Mouse (Mus musculus) neural tube, embryonic 11.5 days (tissue): Measurements from ENCODE around the gene Krt83. TPM values are rescaled to one million over a fixed set of nuclear protein-coding genes. Genes with fewer than 3 reads are reported as not detected.

Source experiments
- ATAC-seq: fragments of 200-750 bp; cut with Nextera tagmentation; 2 replicates; pipeline ENCODE4 v1.8.0; 2017; ENCODE audit warnings: moderate number of reproducible peaks, mild to moderate bottlenecking, moderate TSS enrichment, moderate library complexity; ENCODE audit not compliant: insufficient read depth, low FRiP score, low TSS enrichment
- DNase-seq: peaks from one replicate; pipeline ENCODE4 v3.0.0-alpha.2; 2015; ENCODE audit warnings: low spot score
- H3K27ac ChIP-seq: fragments of 300-500 bp; sonication (generic); 2 replicates; pipeline ENCODE4 v1.5.1; 2014; ENCODE audit warnings: low read depth, mild to moderate bottlenecking, low read length
- H3K27me3 ChIP-seq: fragments of 300-500 bp; sonication (generic); 2 replicates; pipeline ENCODE4 v1.6.1; 2014; ENCODE audit warnings: mild to moderate bottlenecking, low read length, mixed read lengths; ENCODE audit not compliant: control insufficient read depth, insufficient read depth
- H3K36me3 ChIP-seq: fragments of 300-500 bp; sonication (generic); 2 replicates; pipeline ENCODE4 v1.6.1; 2014; ENCODE audit warnings: mild to moderate bottlenecking, low read length, moderate library complexity, mixed read lengths; ENCODE audit not compliant: control insufficient read depth, insufficient read depth
- H3K4me1 ChIP-seq: fragments of 300-500 bp; sonication (generic); 2 replicates; pipeline ENCODE4 v1.6.1; 2014; ENCODE audit warnings: low read length, mixed read lengths; ENCODE audit not compliant: control insufficient read depth, insufficient read depth
- H3K4me2 ChIP-seq: fragments of 300-500 bp; sonication (generic); 2 replicates; pipeline ENCODE4 v1.6.1; 2014; ENCODE audit warnings: low read depth, mild to moderate bottlenecking, moderate library complexity
- H3K4me3 ChIP-seq: fragments of 300-500 bp; sonication (generic); 2 replicates; pipeline ENCODE4 v1.5.1; 2014; ENCODE audit warnings: low read depth, low read length
- H3K9ac ChIP-seq: fragments of 300-500 bp; sonication (generic); 2 replicates; pipeline ENCODE4 v1.6.1; 2014; ENCODE audit warnings: mild to moderate bottlenecking, low read length
- H3K9me3 ChIP-seq: fragments of 300-500 bp; sonication (generic); 2 replicates; pipeline ENCODE4 v1.6.1; 2016; ENCODE audit warnings: low read length; ENCODE audit not compliant: control insufficient read depth
- WGBS: fragments of 180-500 bp; shearing (Covaris S2); extraction: QIAGEN DNeasy Blood & Tissue Kit; methylation state at CpG from one replicate; pipeline ENCODE4 v1.1.7; 2014; 5-methylcytosine and 5-hydroxymethylcytosine counted together
- polyA plus RNA-seq: library from polyadenylated mRNA; unstranded; fragments of >200 nt; fragmentation: Nextera tagmentation; extraction: Ambion mirVana; gene quantifications from 2 replicates; pipeline ENCODE4 v1.2.1, GENCODE M21; 2014

Gene Krt83
- polyA plus RNA-seq, 1 experiment from 2014 or later, result not detected

DNA sequence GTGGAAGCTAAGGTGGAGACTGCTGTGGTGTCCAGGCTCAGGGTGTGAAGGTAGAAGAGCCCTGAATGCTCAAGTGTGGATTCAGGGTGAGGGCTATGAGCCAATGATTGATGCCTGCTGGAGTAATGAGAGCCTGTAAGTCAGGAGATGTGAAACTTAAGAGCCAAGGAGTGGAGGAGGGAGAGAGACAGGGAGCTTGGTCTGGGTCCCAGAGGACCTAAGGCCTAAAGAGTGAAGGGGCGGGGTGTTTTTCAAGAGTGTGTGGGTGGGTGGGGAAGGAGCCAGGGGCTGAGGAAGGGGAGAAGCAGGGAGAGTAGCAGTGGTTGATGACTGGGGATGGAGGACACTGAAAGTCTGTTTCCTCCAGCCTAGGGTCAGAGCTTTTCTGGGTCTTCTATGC lies 7.7 kb downstream of the Krt83 start:
- Histone ChIP-seq H3K9ac (no peak overlapping the region), H3K27ac (no peak overlapping the region), H3K4me2 (no peak overlapping the region), H3K27me3 (no peaks in the 10 kb centered on the region), H3K4me1 (no peaks in the 10 kb centered on the region), H3K4me3 (no peak overlapping the region), H3K36me3 (no peaks in the 10 kb centered on the region), H3K9me3 (no peaks in the 10 kb centered on the region)
- DNase-seq, result no peak
- ATAC-seq, result no peak
- 85% methylated on average over 1 of the region's 1 CpGs for WGBS

DNA sequence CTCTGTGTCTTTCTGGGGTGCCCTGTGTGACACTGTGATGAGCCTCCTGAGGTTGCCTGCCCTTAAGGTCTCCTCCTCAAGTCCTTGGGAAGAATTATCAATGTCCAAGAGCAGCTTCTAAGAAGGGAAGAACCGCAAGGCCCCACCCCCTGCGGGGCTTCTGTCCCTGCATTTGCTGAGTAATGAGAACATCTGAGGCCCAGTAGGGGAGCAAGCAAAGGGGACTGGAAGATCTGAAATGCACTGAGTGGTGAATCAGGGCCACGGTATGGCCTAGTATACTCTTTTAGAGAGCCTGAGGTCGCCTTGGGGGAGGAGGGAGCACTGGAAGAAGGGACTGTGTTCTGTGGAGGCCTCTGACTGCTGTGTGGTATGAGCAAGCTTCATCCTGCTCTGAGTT lies 9.3 kb downstream of the Krt83 start:
- Histone ChIP-seq H3K27me3 (no peaks in the 10 kb centered on the region), H3K4me1 (no peaks in the 10 kb centered on the region), H3K4me2 (no peak overlapping the region), H3K9ac (no peak overlapping the region), H3K9me3 (no peaks in the 10 kb centered on the region), H3K36me3 (no peaks in the 10 kb centered on the region), H3K27ac (0 out of 2 replicates have a peak overlapping the region, but pooled peaks have one; percentile 8), H3K4me3 (no peak overlapping the region)
- ATAC-seq, result no peak
- 41% methylated on average over 4 of the region's 4 CpGs for WGBS
- no peak for DNase-seq

DNA sequence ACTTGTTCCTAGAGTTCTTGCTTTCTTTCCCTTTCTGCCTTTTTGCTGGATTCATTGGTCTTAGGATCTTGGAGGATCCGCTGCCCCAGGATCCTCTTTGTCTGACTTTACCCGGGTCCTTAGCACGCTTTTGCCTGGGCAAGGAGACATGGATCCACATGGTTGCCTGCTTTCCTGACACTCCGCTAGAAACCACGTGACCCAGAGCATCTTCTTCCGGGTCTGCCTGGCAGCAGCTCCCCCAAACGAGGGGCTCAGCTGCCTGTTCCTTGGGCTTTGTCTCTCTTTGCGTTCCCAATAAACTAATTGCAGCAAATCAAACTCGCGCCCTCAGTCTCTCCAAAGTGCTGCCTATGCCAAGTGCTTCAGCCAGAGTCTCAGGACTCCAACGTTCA lies 11.6 kb downstream of the Krt83 start:
- DNase-seq, result peak; percentile 20
- H3K4me1 ChIP-seq, result no peaks in the 10 kb centered on the region
- no peaks in the 10 kb centered on the region for H3K36me3 ChIP-seq
- H3K9ac ChIP-seq, result peak overlapping the region; percentile 49; the same call in 1 of the 2 replicates
- H3K9me3 ChIP-seq, result no peaks in the 10 kb centered on the region
- peak overlapping the region; percentile 26 for H3K4me3 ChIP-seq
- ATAC-seq, result no peak
- no peaks in the 10 kb centered on the region for H3K27me3 ChIP-seq
- 34% methylated on average over 11 of the region's 11 CpGs for WGBS
- peak overlapping the region; percentile 56 for H3K4me2 ChIP-seq
- H3K27ac ChIP-seq, result no peak overlapping the region

DNA sequence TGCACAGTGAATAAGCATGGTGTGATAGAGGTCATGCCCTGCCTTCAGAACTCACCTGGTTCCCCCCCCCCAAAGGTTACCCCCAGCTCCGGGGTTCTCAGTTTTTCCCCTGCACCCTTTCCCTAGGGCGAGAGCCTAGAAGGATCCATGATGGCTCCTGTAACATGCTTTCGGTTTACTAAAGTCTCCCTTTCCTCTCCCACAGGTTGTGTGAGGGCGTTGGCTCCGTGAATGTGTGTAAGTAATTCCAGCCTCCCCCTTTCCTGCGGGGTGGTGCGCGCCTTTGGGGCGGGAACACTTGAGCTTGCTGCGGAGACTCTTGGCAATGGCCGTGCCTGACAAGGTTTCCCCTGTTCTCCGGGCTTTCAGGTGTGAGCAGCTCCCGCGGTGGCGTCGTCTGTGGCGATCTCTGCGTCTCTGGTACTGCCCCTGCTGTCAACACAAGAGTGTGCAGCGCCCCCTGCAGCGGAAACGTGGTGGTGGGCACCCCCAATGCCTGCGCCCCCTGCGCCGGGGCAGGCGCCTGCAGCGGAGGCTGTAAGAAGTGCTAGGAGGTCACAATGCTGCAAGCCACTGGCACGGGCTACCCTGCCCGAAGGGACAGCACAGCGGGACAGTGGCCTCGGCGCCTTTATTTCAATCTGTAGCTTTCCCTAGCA lies 12.2 kb downstream of the Krt83 start:
- no peak for ATAC-seq
- peak overlapping the region; percentile 49; the same call in 1 of the 2 replicates for H3K9ac ChIP-seq
- H3K27me3 ChIP-seq, result no peaks in the 10 kb centered on the region
- H3K4me2 ChIP-seq, result peak overlapping the region; percentile 56
- peak overlapping the region; percentile 26 for H3K4me3 ChIP-seq
- no peaks in the 10 kb centered on the region for H3K4me1 ChIP-seq
- no peaks in the 10 kb centered on the region for H3K36me3 ChIP-seq
- H3K9me3 ChIP-seq, result no peaks in the 10 kb centered on the region
- H3K27ac ChIP-seq, result no peak overlapping the region
- 13% methylated on average over 31 of the region's 31 CpGs for WGBS
- peak; percentile 72 for DNase-seq

DNA sequence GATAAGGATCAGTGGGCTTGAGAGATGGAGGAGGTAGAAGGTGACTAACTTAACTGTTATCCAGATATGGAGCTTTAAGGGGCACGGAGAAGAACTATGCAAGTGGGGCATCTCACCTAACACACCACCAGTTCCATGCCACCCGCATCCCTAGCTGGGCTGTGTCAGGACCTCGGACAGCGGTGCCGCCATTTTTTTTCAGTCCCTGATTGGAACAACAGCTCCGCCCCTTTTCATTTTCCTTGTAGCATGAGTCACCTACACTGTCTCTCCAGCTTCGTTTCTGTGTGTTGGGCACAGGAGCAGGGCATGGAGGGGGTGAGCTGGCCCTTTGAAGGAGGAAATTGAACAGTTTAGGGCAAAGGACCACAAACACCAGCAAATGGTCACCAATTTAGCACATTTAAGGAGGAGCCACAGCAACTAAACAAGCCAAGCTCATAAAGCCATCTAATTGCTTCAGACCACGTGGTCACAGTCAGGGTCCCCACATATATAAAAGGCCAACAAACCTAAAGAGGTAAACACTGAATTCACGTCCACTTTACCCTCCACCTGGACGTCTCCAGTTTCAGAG lies 18.3 kb downstream of the Krt83 start, which contains the start of gene Krt86:
Gene Krt86 (plus strand): TSS at position 527 of the 577 bp plus-strand sequence.
- WGBS, result 26% methylated on average over 10 of the region's 10 CpGs
- Histone ChIP-seq H3K27ac (no peak within 1 kb of the TSS), H3K4me3 (no peak within 1 kb of the TSS), H3K36me3 (no peaks in the 10 kb centered on the region), H3K9ac (no peak within 1 kb of the TSS), H3K9me3 (no peaks in the 10 kb centered on the region), H3K4me2 (no peak within 1 kb of the TSS), H3K27me3 (no peaks in the 10 kb centered on the region), H3K4me1 (no peaks in the 10 kb centered on the region)
- DNase-seq (peak; percentile 52), ATAC-seq (no peak)

DNA sequence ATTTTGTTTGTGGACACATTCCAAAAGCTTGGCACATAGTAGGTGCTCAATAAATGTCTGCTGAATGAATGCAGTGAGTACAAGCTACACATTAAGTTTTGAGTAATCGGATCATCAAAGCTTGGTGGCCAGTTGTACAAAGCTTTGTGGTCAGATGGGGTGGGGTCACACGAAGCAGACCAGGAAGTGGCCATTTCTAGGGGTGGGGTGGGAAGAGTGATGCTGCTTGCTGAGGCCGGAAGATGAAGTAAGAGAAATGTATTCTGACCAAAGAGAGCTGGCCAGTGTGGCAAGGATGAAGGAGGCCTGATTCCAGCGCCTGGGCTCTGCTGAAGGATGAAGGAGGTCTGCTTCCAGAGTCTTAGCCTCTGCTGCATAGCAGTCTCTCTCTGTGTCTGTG lies 22.2 kb downstream of the Krt83 start:
- Histone ChIP-seq H3K4me1 (no peaks in the 10 kb centered on the region), H3K27me3 (no peaks in the 10 kb centered on the region), H3K4me2 (no peak overlapping the region), H3K9me3 (no peaks in the 10 kb centered on the region), H3K9ac (no peak overlapping the region), H3K27ac (no peak overlapping the region), H3K36me3 (no peaks in the 10 kb centered on the region), H3K4me3 (no peak overlapping the region)
- ATAC-seq, result no peak
- 83% methylated on average over 4 of the region's 4 CpGs for WGBS
- DNase-seq, result no peak

DNA sequence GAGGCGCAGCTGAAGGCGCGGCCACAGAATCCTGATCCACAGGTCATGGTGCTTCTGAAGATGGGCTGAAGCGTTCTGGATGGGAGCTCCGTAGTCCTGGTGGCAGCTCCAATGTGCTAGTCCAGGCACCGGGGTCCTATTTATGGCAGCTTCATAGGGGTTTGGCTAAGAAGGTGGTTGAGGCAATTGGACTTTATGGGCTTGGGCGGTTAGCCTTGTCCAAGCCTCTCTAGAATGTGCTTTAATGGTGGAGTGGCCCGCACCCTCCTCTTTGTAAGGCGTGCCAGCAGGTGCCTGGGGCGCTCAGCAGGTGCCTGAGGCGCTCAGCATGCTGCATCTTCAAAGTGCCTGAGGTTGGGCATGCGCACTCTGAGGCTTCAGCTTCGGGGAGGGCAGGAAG lies 27.7 kb downstream of the Krt83 start, which contains the start of gene Krt81:
Gene Krt81 (minus strand): TSS at position 101 of the 400 bp plus-strand sequence.
- H3K36me3 ChIP-seq, result no peaks in the 10 kb centered on the region
- 78% methylated on average over 13 of the region's 13 CpGs for WGBS
- H3K4me2 ChIP-seq, result no peak within 1 kb of the TSS
- ATAC-seq (no peak), DNase-seq (no peak)
- H3K4me3 ChIP-seq, result no peak within 1 kb of the TSS
- H3K27ac ChIP-seq, result no peak within 1 kb of the TSS
- H3K9me3 ChIP-seq, result no peaks in the 10 kb centered on the region
- no peak within 1 kb of the TSS for H3K9ac ChIP-seq
- no peaks in the 10 kb centered on the region for H3K4me1 ChIP-seq
- no peaks in the 10 kb centered on the region for H3K27me3 ChIP-seq

DNA sequence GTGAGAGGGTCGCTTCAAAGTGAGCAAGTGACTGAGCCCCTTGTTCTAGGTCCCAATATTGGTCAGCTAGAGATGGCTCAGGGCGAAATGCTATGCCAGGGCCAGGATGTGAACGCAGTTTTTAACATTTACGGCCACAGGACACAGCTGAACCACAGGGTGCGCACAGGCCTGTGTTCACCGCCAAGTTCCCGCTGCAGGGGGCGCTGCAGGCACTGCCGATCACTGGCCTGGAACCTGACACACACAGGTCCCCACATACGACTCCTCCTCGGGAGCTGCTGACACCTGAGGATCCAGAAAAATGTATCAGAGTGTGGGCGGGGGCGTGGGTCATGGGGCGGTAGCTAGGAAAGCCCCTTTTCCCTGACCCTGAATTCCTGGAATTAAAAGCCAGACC lies 32.0 kb downstream of the Krt83 start:
- no peak for DNase-seq

DNA sequence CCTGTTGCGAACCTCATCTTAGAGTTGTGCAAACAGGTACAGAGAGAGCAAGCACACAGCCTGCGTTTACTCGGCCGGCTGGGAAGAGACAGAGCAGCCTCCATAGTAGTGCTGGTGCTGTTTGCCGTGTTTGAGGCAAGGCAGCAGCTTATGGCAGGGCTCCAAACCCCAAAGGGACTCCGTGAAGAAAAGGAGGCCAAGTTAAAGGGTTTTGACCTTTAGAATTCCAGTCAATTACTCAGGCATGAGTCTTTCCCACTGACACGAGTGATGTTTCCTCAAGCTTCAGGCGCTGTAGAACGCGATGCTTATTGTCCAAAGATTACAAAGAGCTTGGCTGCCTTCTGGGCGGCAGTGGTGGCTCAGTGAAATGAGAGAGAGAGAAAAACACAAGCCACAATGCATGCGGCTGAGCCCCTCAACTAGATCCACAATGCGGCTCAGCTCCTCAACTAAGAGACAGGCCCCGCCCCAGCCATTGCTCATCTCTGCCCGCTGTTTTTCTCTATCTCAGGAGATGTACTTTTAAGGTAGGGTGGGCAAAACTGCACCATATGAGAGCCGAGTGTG lies 32.9 kb downstream of the Krt83 start:
- DNase-seq (no peak), ATAC-seq (no peak)
- Histone ChIP-seq H3K9ac (no peak overlapping the region), H3K4me2 (no peak overlapping the region), H3K27ac (no peak overlapping the region), H3K4me1 (no peaks in the 10 kb centered on the region), H3K27me3 (no peaks in the 10 kb centered on the region), H3K9me3 (no peaks in the 10 kb centered on the region), H3K36me3 (no peaks in the 10 kb centered on the region), H3K4me3 (no peak overlapping the region)
- 66% methylated on average over 16 of the region's 16 CpGs for WGBS

More for the DNA sequence above, 32.0 kb downstream of the Krt83 start:
- Histone ChIP-seq H3K4me2 (no peak overlapping the region), H3K9ac (no peak overlapping the region), H3K27ac (no peak overlapping the region), H3K4me1 (no peaks in the 10 kb centered on the region), H3K27me3 (no peaks in the 10 kb centered on the region), H3K9me3 (no peaks in the 10 kb centered on the region), H3K4me3 (no peak overlapping the region), H3K36me3 (no peaks in the 10 kb centered on the region)
- 76% methylated on average over 14 of the region's 14 CpGs for WGBS
- no peak for ATAC-seq
